Mouse (Mus musculus): ENCODE measurements at regions not wholly inside any gene's neighbourhood (a gene's known extent, or its start where the extent isn't known, plus 50 kb on each side); places are given as distances from the start of the nearest gene placed in this dataset.

DNA sequence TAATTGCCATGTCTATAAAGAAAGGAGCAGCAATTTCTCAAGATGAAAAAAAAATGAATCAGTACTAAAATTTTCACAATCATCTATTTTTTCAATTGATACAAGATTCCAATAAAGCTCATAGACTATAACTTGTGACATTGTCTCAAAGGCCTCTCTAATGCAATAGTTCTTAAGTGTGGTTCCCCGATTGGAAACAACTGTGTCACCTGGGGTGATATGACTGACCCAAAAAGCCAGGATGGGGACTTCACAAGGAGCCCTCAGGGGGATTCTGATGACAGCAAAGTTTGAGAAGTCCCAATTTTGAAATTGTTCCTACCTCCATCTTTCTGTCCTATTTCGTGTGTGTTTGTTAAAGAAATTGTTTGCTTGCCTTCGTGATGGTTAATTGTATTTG, 143.3 kb upstream of the Fndc3a start:
- no peak for DNase-seq (ENCODE audit: low spot score in 2 of 2)

DNA sequence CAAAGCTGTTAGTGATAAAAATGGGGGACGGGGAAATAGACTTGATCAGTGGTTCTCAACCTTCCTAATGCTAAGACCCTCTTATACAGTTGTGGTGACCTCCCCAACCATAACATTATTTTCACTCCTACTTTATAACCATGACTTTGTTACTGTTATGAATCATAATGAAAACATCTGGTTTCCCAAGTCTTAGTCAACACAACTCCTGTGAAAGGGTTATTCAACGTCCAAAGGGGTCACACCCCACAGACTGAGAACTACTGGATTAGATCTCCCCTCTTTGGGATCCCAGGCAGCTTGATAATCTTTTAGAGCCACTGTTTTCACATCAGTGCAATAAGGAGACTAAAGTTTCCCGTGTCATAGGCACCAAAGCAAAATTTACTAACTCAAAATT, 141.1 kb upstream of the Fndc3a start:
- no peak for DNase-seq (ENCODE audit: low spot score in 2 of 2)

DNA sequence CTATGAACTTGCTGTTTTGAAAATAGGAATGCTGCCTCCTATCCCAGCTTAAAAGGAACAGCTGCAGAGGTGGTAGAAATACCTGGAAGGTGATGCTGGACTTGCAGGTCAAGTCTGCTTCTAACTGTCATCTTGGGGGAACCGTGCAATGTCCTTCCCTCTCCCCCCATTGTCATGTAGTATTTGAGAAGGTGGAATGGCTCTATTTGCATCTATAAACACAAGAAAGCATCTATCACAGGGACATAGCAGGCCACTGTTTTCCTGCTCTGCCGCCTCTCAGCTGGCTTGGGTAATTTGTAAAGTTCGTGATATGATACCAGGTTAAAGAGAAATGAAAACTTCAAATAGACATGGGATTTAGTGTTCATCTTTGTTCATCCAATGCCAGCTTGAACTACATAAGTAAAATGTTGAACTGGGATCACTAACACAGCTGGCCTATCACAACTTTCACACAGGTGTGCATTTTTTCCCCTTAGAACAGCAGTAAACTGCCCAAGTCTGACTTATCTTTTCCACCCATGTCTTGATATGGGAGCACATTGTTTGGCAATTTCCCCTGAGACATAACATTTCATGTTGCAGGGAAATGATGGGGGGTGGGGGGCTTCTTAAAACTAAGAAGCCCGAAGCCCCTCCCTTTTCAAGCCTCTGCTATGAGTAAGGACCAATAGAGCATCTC, 138.6 kb upstream of the Fndc3a start:
- no peak for DNase-seq (ENCODE audit: low spot score in 2 of 2)

DNA sequence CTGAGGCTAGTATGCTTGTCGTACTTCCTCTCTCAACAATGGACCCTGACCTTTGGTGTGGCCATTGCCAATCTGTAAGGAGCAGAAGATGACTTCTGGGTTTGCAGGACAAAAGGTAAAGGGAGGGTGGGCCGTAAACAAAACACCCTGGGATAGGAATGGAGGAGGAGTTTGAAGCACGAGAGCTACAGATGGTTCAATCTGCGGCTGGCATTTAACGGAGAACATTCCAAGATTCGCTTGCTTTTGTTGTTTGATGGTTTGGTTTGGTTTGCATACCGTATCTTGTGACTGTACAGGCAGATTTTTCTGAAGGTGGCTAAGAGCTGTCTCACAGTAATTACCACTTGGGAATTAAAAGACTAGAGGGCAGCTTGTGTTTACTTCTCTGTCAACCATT, 137.7 kb upstream of the Fndc3a start:
- DNase-seq (ENCODE audit: low spot score in 2 of 2), result no peak

DNA sequence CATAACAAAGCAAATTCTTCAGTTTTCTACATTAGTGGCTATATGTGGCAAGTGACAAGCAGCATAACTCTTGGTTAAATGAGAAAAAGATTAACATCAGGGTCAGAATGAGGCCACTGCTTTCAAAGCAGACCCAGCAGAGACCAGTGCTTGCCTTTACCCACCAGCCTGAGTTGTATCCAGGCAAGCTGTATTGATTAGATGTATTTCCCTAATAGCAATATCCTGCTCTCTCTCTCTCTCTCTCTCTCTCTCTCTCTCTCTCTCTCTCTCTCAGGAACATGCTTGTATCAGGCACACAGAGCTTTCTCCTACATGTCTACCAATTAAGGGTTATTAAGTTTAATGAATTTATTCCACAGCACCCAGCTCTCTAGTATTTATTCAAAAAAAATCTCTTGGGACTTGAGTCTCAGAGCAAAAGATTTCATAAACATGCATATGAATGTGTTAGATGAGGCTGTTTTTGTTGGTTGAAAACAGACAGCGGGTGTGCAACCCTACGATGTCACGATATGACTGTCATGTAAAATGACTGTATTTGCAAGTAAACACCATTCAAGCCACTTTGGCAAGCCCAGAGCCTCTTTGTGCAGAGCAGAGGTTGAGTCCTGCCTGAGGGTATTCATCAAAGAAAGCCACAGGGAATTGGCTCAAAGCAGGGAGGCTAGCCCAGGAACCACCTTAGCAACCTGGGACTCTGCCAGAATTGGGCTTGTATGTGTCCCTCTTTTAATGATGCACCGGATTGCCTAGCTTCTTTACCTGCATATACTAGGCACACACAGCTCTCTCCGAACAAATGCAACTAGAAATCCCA, 136.0 kb upstream of the Fndc3a start:
- no peak for DNase-seq (ENCODE audit: low spot score in 2 of 2)

DNA sequence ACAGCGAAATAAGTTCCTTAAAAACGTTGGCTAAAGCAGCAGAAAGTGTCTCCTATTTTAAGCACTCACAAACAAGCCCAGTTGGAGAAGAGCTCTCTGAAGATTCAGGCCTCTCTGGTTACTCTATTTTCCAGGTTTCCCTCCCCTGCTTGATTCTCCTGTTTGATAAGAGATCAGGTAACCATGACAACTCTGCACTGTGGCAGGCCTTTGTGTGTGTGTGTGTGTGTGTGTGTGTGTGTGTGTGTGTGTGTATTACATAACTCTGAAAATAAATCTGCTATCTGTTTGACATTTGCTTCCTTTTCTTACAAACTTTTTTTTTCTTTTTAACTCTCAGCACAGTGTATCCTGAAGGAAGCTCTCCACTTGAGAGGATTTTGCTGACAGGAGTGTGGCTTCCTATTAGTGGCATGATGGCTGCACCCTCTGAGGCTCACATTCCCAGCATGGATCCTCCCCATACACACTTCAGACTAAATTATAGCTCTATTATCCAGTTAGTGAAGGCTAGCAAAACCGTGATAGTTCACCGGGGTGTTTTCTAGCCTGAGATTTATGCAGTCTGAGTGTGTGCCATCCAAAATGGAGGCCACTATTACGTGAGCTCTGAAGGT, 135.1 kb upstream of the Fndc3a start:
- no peak for DNase-seq (ENCODE audit: low spot score in 2 of 2)

DNA sequence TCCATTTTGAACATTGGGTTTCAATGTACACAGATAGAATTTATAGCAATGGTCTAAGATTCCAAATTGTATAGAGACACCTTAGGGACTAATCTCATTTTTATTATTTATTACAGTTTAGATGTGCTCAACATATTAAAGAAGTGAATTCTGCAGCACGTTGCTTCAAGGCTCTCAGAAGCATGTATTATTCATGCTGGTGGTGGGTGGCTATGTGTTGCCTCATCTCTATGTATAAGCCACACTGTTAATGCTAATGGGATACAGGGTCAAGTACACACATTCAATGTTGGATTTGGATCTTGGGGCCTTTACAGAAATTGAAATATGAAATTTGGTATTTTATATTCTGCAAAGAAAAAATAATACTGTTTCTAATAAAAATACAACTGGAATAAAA, 131.9 kb upstream of the Fndc3a start:
- no peak for DNase-seq (ENCODE audit: low spot score in 2 of 2)

DNA sequence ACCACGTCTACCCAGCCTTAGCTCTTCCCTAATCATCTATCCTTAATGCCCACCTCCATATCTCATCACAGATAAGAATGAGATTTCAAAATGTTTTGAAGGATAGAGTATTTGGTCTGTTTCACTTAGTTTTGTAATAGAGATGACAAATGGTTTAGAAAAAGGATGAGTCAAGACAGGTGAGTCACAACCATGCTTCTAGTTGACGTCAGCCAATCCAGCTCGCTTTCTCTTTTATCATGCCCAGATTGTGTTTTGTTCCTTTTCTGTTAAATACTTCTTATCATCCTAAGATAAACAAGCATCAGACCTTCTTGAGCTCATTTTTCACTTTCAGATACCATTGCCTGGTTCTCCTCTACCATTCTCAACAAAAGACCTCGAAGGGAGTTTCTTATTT, 125.4 kb upstream of the Fndc3a start:
- DNase-seq (ENCODE audit: low spot score in 2 of 2), result no peak

DNA sequence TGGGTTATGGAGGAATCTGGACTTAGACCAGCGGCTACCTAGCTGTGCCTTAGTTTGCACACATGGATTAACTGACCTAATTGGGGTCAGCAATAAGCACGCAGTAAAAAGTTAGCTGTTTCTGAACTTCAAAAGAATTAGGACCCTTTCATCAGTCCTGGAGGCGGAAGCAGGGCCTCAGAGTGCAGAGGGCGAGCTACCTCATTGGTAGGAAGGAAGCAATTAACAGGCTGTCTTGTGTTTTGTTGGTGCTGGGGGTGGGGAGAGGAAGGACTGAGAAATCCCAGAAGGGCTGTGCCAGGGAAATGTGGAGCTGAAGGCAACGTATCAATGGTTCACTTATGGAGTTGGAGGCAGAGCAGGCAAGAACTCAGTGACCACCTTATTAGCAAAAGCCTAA, 119.5 kb upstream of the Fndc3a start:
- no peak for DNase-seq (ENCODE audit: low spot score in 2 of 2)

DNA sequence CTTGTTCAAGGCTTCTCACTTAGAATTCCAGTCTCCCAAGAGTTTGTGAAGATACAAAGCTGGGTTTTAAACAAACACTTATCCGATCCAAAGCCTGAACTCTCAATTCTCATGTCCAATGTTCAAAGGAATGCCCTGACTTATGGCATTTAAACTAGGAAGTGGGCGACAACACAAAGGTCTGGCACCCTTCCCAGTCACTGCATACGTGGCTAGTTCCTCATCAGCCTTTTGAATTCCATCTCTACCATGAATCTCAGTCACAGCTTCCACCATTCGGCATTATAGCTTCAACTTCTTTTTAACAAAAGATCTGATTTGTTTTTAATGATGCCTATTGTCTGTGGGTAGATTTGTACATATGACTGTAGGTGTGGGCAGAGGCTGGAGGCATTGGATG, 115.7 kb upstream of the Fndc3a start:
- DNase-seq (ENCODE audit: low spot score in 2 of 2), result no peak

DNA sequence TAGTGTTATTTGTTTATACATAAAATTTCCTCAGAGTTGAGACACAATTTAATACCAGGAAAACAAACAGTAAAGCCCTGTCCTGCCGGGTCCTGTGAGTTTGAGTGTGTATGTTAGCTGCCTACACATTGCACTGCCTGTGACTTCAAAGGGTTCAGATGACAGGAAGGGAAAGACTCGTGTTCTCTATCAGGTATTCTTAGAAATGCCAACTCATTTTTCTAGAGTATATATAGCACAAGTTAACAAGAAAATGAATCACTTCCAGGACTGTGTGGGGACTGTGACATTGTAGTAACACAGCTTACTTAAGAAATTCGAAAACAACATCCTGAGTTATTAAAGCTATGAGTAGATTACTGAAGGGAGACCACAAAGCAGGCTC, 112.4 kb upstream of the Fndc3a start:
- no peak for DNase-seq (ENCODE audit: low spot score in 2 of 2)

DNA sequence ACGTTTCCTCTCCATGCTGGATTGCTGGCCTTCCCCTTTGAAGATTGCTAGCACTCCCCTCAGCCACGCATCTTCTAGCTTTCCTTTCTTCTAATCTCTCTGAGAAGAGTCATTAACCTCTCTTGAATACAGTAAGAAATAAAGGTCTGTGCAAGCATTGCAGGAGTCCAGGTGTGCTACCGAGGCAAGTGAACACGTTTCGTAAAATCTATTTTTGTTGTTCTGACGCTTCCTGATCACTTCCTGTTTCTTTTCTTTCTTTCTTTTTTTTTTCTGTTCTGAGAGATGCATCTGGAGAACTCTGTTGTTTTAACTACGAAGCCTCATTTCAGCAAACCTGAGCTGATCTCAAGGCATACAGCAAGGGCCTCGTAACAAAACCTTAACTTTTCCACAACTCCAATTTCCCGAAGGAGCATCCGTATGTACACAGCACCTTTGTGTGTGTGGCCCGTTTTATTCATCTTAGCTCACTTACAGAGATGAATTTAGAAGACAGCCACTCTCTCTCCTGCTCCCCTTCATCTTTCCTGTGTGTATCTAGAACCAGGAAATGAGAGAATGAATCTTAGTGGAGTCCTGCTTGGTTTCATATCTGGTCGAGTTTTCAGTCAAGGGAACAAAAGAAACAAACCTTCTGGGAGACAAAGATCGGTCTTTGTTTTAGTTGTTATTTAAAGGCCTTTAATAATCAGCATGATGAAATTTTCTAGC, 111.9 kb upstream of the Fndc3a start:
- DNase-seq (ENCODE audit: low spot score in 2 of 2), result no peak

DNA sequence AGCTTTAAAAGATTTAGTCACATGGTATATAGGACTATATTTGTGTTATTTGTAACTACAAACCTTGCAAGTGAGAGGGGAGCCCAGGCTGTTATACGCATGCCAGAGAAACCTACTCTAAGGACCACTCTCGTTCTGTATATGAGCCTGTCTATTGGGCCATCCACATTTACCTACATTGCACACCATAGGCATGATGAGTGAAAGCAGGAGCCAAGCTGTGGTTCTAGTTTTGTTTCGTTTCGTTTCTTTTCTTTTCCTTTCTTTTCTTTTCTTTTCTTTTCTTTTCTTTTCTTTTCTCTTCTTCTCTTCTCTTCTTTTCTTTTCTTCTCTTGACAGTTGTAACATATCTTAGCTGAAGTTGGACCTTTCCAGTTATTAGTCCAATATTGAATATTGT, 109.2 kb upstream of the Fndc3a start:
- DNase-seq (ENCODE audit: low spot score in 2 of 2), result no peak

DNA sequence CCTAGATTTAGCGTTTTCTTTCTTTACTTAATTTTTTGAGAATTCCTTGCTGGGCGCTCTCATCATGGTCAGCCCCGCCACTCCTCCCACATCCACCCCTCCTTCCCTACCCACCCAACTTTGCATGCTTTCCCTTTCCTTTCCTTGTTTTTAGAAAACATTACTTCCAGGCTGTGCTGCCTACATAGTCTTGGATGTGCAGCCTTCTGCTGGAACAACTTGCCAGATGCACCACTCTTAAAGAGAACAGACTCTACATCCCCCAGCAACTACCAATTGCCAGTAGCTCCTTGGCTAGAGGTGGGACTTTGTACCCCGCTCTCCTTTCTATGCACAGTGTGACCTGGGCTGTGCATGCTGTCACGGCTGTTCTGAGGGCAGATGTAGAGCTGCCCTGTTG, 108.0 kb upstream of the Fndc3a start:
- no peak for DNase-seq (ENCODE audit: low spot score in 2 of 2)

DNA sequence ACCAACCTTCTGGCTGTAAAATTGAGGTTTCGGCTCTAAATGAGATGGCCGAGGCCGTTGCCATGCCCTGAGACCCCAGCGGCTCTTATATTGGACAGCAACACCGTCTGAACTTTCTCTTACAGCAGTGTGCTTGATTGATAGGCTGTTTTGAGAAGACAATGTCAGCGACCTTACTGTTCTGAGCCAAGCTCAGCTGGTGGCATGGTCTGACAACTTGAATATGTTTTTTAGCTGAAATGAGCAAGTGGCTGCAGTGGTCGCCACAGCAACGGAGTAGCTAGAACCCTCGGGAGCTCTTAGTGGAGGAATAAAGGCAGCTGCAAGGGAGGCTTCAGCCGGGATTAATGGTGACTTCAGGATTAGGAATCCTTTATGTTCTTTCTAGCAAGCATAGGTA, 107.0 kb upstream of the Fndc3a start:
- no peak for DNase-seq (ENCODE audit: low spot score in 2 of 2)

DNA sequence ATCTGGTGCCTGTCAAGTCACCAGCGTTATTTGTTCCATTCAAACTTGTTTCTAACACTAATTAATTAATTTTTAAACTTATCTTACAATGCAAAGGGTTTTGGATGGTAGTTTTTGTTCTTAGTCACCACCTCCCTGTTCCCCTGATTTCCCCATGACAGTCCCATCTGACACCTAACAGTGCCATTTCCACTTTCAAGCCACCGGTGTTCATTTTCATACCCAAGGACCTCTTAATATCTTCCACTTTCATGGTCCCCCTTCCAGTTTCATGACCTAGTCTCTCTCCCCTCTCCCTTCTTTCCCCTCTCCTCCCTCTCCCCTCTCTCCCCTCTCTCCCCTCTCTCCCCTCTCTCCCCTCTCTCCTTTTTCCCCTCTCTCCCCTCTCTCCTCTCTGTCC, 99.3 kb upstream of the Fndc3a start:
- DNase-seq (ENCODE audit: low spot score in 2 of 2), result no peak

DNA sequence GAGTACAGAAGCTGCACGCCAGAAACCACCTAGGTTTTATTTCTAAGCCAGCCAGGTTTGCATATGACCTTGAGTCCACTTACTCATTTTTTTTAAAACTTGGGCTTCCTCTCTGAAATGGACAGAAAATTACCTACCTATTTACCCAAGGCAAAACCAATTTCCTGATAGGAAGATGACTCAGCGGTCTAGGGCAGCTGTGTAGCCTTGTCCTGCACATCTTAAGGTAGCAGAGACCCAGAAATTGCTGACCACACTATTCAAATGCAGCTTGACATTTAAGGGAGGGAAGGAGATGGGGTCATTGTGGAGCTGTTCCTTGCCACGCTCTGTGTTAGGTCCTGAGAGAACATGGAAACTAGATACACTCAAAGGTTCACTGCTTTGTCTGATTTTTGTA, 98.1 kb upstream of the Fndc3a start:
- DNase-seq (ENCODE audit: low spot score in 2 of 2), result no peak

DNA sequence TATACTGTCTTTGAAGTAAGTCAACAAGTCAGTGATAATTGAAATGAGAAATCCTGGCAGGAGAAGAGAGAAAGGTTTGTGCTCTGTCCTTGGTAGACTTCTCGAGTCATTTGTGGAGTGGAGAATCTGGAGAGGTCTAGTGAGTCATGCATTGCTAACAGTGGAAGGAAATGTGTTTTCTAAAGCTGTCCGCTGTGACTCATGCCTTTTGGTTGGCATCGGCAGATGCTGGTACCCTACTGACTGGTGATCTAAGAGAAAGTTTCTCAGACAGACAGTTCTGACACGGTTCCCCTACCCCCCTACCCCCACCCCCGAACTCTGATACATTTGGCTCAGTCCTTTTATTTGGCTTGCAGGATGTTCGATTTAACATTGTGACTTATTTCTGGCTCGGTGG, 97.5 kb upstream of the Fndc3a start:
- DNase-seq (ENCODE audit: low spot score in 2 of 2), result peak; percentile 29 to 32

DNA sequence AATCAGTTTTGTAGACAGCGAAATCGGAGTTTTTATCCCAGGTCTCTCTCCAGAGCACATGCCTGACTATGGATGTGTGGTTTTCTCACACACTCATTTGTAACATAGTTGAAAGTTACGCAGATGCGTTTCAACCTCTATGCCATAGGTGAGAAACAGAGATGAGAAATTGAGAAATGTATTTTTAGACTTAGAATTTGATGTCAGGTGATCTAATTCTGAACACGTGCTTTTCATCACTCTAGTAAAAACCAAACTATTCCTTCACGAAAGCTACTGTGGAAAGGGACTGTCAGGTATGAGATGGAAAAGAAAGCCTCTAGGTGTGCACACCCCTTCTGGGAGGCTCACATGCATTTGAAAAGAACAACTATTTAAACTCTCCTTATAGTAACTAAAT, 96.8 kb upstream of the Fndc3a start:
- no peak for DNase-seq (ENCODE audit: low spot score in 2 of 2)

DNA sequence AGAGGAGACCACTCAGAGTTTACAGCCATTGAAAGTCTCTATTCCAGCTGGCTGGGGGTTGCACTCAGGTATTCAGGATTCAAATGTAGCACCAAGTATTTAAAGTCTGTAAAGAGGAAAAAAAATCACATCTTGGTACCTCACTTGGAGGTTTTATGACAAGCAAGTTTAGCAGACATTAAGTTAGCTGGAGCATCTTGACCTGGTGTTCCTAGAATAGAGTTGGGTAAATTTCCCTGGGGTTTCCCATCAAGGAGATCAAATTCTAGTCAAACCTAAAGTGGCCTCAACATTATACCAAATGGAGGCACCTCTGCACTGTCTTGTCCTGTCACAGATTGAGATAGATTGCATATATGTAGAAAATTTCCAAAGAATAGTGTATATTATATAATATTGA, 93.8 kb upstream of the Fndc3a start:
- DNase-seq (ENCODE audit: low spot score in 2 of 2), result no peak

DNA sequence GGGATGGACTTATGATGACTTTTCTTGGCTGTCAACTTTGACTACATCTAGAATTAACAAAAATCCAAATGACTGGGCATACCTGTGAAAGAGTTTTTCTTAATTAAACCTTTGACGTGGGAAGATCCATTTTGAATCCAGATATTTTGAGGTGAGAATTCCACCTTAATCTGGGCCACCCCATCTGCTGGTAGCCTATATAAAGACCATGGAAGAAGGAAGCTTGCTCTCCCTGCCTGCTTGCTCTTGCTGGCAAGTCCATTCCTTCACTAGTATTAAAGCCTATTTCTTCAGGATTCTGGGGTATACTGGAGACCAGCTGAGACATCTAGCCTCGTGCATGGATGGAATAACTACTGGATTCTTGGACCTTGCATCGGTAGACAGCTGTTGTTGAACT, 80.9 kb upstream of the Fndc3a start:
- peak in 1 of 2 experiments; percentile 7 for DNase-seq (ENCODE audit: low spot score in 2 of 2)

DNA sequence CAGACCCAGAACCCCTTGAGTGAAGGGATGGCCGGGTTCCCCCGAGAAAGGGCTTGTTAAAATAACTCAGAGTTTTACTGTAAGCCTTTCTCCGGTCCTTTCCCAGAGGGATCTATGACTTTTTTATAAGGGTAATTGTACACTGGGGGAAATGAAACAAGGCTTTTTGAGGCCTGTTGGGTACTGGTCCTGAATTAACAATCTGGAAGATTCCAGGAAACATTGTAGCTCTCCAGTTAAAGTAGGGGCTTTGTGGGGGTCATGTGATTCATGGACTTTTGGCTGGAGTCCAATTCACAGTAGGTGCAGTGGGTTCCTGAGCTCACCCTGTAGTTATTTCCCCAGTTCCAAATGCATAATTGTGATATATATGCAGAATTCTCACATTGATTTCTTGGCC, 77.1 kb upstream of the Fndc3a start:
- no peak for DNase-seq (ENCODE audit: low spot score in 2 of 2)

DNA sequence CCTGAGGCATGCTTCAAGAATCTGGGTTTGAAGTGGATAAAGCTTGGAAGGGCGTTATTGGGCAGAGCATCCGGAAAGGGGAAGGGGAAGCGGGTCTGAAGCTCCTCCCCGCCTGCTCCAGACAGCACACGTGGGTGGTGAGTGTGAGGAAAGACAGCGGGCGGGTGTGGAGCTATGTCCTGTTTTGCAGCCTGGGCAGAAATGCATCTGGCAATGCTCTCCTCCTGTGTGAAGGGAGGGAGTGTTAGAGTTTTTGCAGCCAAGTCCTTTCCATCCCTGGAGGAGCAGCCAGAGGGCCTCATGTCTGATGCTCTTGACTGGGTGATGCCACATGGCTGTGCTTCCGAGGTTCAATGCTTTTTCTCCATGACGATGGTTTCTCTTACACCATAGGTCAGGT, 73.4 kb upstream of the Fndc3a start:
- peak; percentile 10 to 38 for DNase-seq (ENCODE audit: low spot score in 2 of 2)

All from right cerebral cortex, postnatal 36 days (tissue).